Mouse (Mus musculus): Measurements from ENCODE around the gene A530084C06Rik.

Gene A530084C06Rik

DNA sequence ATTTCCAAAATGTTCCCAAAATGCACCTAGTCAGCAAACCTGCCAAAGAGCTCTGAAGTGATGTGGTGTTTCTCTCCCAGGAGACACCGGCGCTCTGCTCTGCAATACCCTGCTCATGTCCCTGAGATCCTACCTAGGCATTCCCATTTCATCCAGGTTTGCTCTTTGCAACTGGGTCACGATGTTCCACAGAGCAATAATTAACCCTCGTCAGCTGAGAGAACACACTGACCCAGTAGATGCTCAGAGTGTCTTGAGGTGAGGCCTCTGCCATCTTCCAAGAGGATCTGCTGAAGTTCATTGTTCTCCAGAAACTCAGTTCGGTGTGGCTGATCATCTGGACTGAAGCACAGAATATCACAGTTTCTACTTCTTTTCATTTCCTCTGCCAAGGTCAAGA, 16.1 kb downstream of the A530084C06Rik start:
- DNase-seq (ENCODE audit: low spot score in 2 of 2) = no peak

GRCm38 (mm10) chr13:31534726-31535125, 24.4 kb downstream of the A530084C06Rik start:
- DNase-seq (ENCODE audit: low spot score in 2 of 2) = no peak

- no peak for DNase-seq (ENCODE audit: low spot score in 2 of 2)
These were observed 27.5 kb downstream of the A530084C06Rik start for GRCm38 (mm10) chr13:31531651-31532061.

GRCm38 (mm10) chr13:31531186-31531585, 27.9 kb downstream of the A530084C06Rik start:
- no peak for DNase-seq (ENCODE audit: low spot score in 2 of 2)

GRCm38 (mm10) chr13:31524976-31525375, 34.2 kb downstream of the A530084C06Rik start:
- no peak for DNase-seq (ENCODE audit: low spot score in 2 of 2)

DNA sequence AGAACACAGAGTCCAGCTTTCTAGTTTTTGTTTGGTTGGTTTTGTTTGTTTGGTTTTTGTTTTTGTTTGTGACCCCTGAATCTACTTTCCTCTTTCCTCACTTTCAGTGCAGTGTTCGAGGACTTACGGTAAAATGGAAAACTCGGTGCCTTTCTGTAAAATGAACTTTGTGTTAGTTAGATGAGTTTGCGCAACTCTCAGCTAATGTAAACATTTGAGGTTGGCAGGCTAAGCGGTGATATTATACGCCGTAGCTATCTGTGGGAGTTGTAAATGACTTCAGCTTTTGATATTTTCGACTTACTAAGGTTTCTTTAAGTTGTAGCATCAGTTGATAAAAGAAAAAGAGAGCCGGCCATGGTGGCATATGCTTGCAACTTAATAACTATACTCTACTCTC, 40.2 kb downstream of the A530084C06Rik start:
- DNase-seq (ENCODE audit: low spot score in 2 of 2) = no peak

- DNase-seq (ENCODE audit: low spot score in 2 of 2) = peak in 1 of 2 experiments; percentile 33
These were observed 40.7 kb downstream of the A530084C06Rik start for GRCm38 (mm10) chr13:31518411-31518886.

DNA sequence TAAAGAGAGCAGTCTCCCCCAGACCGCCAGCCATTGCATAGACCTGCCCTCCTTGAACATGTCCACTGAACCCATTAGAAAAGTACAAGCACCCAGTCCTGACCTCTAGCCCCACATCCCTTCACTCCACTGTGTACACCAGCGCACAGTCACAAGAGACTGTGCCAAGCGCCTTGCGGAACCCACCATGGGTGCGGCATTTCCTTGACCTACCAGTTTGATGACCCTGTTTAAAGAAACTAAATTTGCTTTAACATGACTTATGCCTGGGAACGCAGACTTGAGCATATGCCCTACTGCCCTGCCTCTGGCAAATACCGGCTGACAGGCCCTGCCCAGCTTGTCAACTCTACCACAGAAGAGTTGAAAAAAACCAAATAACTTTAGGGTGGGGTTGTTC, 43.9 kb downstream of the A530084C06Rik start:
- DNase-seq (ENCODE audit: low spot score in 2 of 2) = no peak

- DNase-seq (ENCODE audit: low spot score in 2 of 2) = no peak
These were observed 52.5 kb downstream of the A530084C06Rik start for GRCm38 (mm10) chr13:31506494-31507167.

Data from cerebellum, postnatal 4 days (tissue).